Mouse (Mus musculus) forebrain, embryonic 11.5 days (tissue): ENCODE measurements around the gene Utp14b. TPM values are rescaled to one million over a fixed set of nuclear protein-coding genes. Genes with fewer than 3 reads are reported as not detected.

Experiments
- ATAC-seq: fragments of 200-750 bp; cut with Nextera tagmentation; replicated peaks from 2 replicates; pipeline ENCODE4 v1.8.0; 2017; ENCODE audit warnings: moderate TSS enrichment; ENCODE audit not compliant: low FRiP score
- DNase-seq: peaks from one replicate; pipeline ENCODE4 v3.0.0-alpha.2; 2017; ENCODE audit warnings: low spot score
- H3K27ac ChIP-seq: fragments of 300-500 bp; sonication (generic); 2 replicates; pipeline ENCODE4 v1.5.1; 2014; ENCODE audit warnings: low read depth, low read length
- H3K27me3 ChIP-seq: fragments of 300-500 bp; sonication (generic); 2 replicates; pipeline ENCODE4 v1.6.1; 2014; ENCODE audit warnings: mild to moderate bottlenecking, low read length, mixed read lengths; ENCODE audit not compliant: control insufficient read depth, insufficient read depth
- H3K36me3 ChIP-seq: fragments of 300-500 bp; sonication (generic); 2 replicates; pipeline ENCODE4 v1.6.1; 2014; ENCODE audit warnings: mild to moderate bottlenecking, low read length, moderate library complexity, mixed read lengths; ENCODE audit not compliant: control insufficient read depth, insufficient read depth
- H3K4me1 ChIP-seq: fragments of 300-500 bp; sonication (generic); replicated peaks from 2 replicates; pipeline ENCODE4 v1.6.1; 2014; ENCODE audit warnings: low read length, mixed read lengths; ENCODE audit not compliant: control insufficient read depth, insufficient read depth
- H3K4me2 ChIP-seq: fragments of 300-500 bp; sonication (generic); 2 replicates; pipeline ENCODE4 v1.6.1; 2014; ENCODE audit warnings: low read depth, mild to moderate bottlenecking, low read length, moderate library complexity, mixed read lengths; ENCODE audit not compliant: severe bottlenecking
- H3K4me3 ChIP-seq: fragments of 300-500 bp; sonication (generic); 2 replicates; pipeline ENCODE4 v1.5.1; 2014; ENCODE audit warnings: low read depth, low read length
- H3K9ac ChIP-seq: fragments of 300-500 bp; sonication (generic); 2 replicates; pipeline ENCODE4 v1.6.1; 2014; ENCODE audit warnings: low read length
- H3K9me3 ChIP-seq: fragments of 300-500 bp; sonication (generic); 2 replicates; pipeline ENCODE4 v1.6.1; 2016; ENCODE audit warnings: low read length, mixed read lengths; ENCODE audit not compliant: control insufficient read depth
- WGBS: fragments of 180-500 bp; shearing (Covaris S2); extraction: QIAGEN DNeasy Blood & Tissue Kit; methylation state at CpG from one replicate; pipeline ENCODE4 v1.1.7; 2014; 5-methylcytosine and 5-hydroxymethylcytosine counted together
- polyA plus RNA-seq: library from polyadenylated mRNA; unstranded; fragments of >200 nt; fragmentation: Nextera tagmentation; extraction: Ambion mirVana; gene quantifications from 2 replicates; pipeline ENCODE4 v1.2.1, GENCODE M21; 2014

Utp14b gene
- polyA plus RNA-seq, result 5.9 and 6.4 TPM in 2 replicates

- peak; percentile 99 for ATAC-seq
- peak within 1 kb of the TSS; percentile 72 for H3K4me2 ChIP-seq
- H3K36me3 ChIP-seq, result no peaks in the 10 kb centered on the region
- no peaks in the 10 kb centered on the region for H3K27me3 ChIP-seq
- DNase-seq, result peak; percentile 99
- under 1% methylated on average over 97 of the region's 104 CpGs for WGBS
- peaks cover 10% of the 10 kb centered on the region for H3K4me1 ChIP-seq
- peak within 1 kb of the TSS; percentile 93 for H3K27ac ChIP-seq
- peak within 1 kb of the TSS; percentile 97 for H3K4me3 ChIP-seq
- H3K9me3 ChIP-seq, result no peaks in the 10 kb centered on the region
- peak within 1 kb of the TSS; percentile 97 for H3K9ac ChIP-seq
These were observed at the start of gene Utp14b, which contains the start of gene Acsl3 for GRCm38 (mm10) chr1:78657671-78658440. TSS of gene Utp14b (plus strand) at chr1:78658038. TSS of gene Acsl3 (plus strand) at chr1:78657825.

GRCm38 (mm10) chr1:78609134-78609907, 48.5 kb upstream of the Utp14b start:
- H3K9ac ChIP-seq, result no peak overlapping the region
- H3K27ac ChIP-seq, result no peak overlapping the region
- DNase-seq (no peak), ATAC-seq (no peak)
- no peaks in the 10 kb centered on the region for H3K4me1 ChIP-seq
- H3K27me3 ChIP-seq, result no peaks in the 10 kb centered on the region
- no peak overlapping the region for H3K4me2 ChIP-seq
- H3K9me3 ChIP-seq, result no peaks in the 10 kb centered on the region
- H3K36me3 ChIP-seq, result no peaks in the 10 kb centered on the region
- H3K4me3 ChIP-seq, result no peak overlapping the region
- WGBS, result 33% methylated on average over 12 of the region's 12 CpGs

GRCm38 (mm10) chr1:78611039-78611438, 46.8 kb upstream of the Utp14b start:
- WGBS, result 75% methylated on average over 4 of the region's 4 CpGs
- Histone ChIP-seq H3K9me3 (no peaks in the 10 kb centered on the region), H3K4me2 (no peak overlapping the region), H3K9ac (no peak overlapping the region), H3K36me3 (no peaks in the 10 kb centered on the region), H3K4me3 (no peak overlapping the region), H3K27me3 (no peaks in the 10 kb centered on the region), H3K27ac (no peak overlapping the region), H3K4me1 (no peaks in the 10 kb centered on the region)
- no peak for DNase-seq
- ATAC-seq, result no peak

- Histone ChIP-seq H3K9me3 (no peaks in the 10 kb centered on the region), H3K27ac (no peak overlapping the region), H3K27me3 (no peaks in the 10 kb centered on the region), H3K9ac (no peak overlapping the region), H3K4me1 (no peaks in the 10 kb centered on the region), H3K36me3 (no peaks in the 10 kb centered on the region), H3K4me3 (no peak overlapping the region), H3K4me2 (no peak overlapping the region)
- 73% methylated on average over 1 of the region's 1 CpGs for WGBS
- DNase-seq (no peak), ATAC-seq (no peak)
These were observed 44.9 kb upstream of the Utp14b start for GRCm38 (mm10) chr1:78612959-78613358.

- no peaks in the 10 kb centered on the region for H3K36me3 ChIP-seq
- H3K9me3 ChIP-seq, result no peaks in the 10 kb centered on the region
- no peaks in the 10 kb centered on the region for H3K4me1 ChIP-seq
- H3K27me3 ChIP-seq, result no peaks in the 10 kb centered on the region
- ATAC-seq, result no peak
- no peak for DNase-seq
- WGBS, result 91% methylated on average over 2 of the region's 2 CpGs
- H3K9ac ChIP-seq, result no peak overlapping the region
- no peak overlapping the region for H3K4me3 ChIP-seq
- H3K27ac ChIP-seq, result no peak overlapping the region
- no peak overlapping the region for H3K4me2 ChIP-seq
These were observed 33.5 kb upstream of the Utp14b start for GRCm38 (mm10) chr1:78624352-78624751.

GRCm38 (mm10) chr1:78634486-78634885, 23.4 kb upstream of the Utp14b start:
- WGBS, result 69% methylated on average over 3 of the region's 3 CpGs
- DNase-seq, result no peak
- no peak for ATAC-seq
- Histone ChIP-seq H3K27me3 (no peaks in the 10 kb centered on the region), H3K9ac (no peak overlapping the region), H3K4me1 (no peaks in the 10 kb centered on the region), H3K9me3 (no peaks in the 10 kb centered on the region), H3K27ac (no peak overlapping the region), H3K36me3 (no peaks in the 10 kb centered on the region), H3K4me3 (no peak overlapping the region), H3K4me2 (no peak overlapping the region)

- Histone ChIP-seq H3K36me3 (no peaks in the 10 kb centered on the region), H3K9ac (no peak overlapping the region), H3K27me3 (no peaks in the 10 kb centered on the region), H3K27ac (no peak overlapping the region), H3K4me1 (no peaks in the 10 kb centered on the region), H3K4me2 (no peak overlapping the region), H3K9me3 (no peaks in the 10 kb centered on the region), H3K4me3 (no peak overlapping the region)
- ATAC-seq (no peak), DNase-seq (no peak)
These were observed 17.0 kb upstream of the Utp14b start for GRCm38 (mm10) chr1:78640871-78641270.

- Histone ChIP-seq H3K27ac (no peak overlapping the region), H3K9me3 (no peaks in the 10 kb centered on the region), H3K4me1 (no peaks in the 10 kb centered on the region), H3K36me3 (no peaks in the 10 kb centered on the region), H3K9ac (no peak overlapping the region), H3K4me2 (no peak overlapping the region), H3K27me3 (no peaks in the 10 kb centered on the region), H3K4me3 (no peak overlapping the region)
- 91% methylated on average over 3 of the region's 3 CpGs for WGBS
- no peak for ATAC-seq
- DNase-seq, result no peak
These were observed 16.0 kb upstream of the Utp14b start for GRCm38 (mm10) chr1:78641791-78642190.
